Mouse (Mus musculus): ENCODE data around the gene Mt1. TPM values are rescaled to one million over a fixed set of nuclear protein-coding genes. Genes with fewer than 3 reads are reported as not detected.
A peak's percentile ranks its signal among the peaks of the same experiment; 100 is the strongest.
"Not testable (repeated sequence)": the region's sequence is repeated elsewhere in the genome, so short reads cannot be mapped to it uniquely, and the experiment has no call there.

Mt1 gene
- total RNA-seq (2015; ENCODE audit: low replicate concordance) = 59.6 and 67.9 TPM in 2 replicates
- total RNA-seq (2017; ENCODE audit: low replicate concordance) = 13.0 and 63.6 TPM in 2 replicates

GRCm38 (mm10) chr8:94178857-94179712, at the start of gene Mt1:
Mt1 (plus strand) TSS chr8:94179082.
- peak; percentile 95 for ATAC-seq (replicated peaks; ENCODE audit: low FRiP score, poor library complexity, severe bottlenecking)

DNA sequence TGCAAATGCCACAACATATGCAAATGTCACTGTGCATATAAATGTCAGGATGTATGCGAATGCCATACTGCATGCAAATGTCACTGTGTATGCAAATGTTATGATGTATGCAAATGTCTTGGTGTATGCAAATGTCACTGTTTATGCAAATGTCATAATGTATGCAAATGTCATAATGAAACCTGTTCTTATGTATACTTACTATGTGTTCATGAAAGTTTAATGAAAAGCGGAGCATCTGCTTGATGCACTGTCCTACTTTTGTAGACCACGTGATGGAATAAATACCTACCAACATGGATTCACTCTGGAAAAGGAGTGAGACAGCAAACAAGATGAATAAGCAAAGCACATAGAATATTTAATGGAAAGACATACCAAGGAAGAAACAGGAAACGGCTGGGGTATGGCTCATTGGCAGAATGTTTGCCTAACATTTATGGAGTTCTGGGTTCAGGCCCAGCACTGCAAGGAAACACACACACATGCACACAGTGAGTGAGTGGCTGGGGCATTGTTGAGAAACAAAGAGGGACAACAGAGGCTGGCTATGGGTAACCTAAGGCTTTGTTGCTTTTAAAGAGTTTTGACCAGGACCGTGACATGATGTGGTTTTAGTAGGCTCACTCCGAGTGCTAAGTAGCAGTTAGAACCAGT, 49.6 kb upstream of the Mt1 start:
- no peak for ATAC-seq (replicated peaks; ENCODE audit: low FRiP score, poor library complexity, severe bottlenecking)

DNA sequence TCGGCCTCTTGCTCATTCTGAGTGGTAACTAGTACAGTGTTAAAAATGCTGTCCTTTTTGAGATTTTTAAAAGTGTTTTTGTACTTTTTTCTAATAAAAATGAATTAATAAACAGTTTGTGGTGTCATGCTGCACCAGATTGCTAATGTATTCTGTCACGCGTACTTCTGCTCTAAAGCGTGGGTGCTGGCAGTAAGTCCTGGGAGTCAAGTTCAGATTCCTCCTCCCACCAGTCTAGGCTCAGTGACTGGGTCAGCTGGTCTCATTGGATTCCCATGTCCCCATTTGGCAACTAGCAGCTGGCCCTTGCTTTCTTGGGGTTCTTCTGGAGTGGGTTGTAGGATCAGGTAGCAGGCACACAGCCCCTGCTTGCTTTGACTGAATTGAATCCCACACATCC, 48.8 kb upstream of the Mt1 start:
- no peak for ATAC-seq (replicated peaks; ENCODE audit: low FRiP score, poor library complexity, severe bottlenecking)

DNA sequence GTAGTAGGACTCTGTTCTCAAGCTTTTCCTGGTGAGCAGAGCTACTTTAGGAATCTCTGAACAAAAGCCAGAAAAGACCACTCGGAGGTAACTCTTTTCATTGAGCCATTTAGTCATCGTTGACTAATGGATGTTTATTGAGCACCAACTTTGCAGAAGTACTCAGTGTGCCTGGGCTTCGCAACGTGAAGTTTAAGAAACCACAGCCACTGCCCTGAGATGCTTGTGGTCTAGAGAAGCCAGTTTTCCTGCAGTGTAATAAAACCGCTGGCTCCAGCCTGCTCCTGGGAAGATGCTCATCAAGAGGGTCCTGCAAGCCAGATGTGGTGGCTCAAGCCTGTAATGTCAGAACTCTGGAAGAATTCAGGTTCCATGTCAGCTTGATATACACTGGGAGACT, 46.8 kb upstream of the Mt1 start:
- no peak for ATAC-seq (replicated peaks; ENCODE audit: low FRiP score, poor library complexity, severe bottlenecking)

- not testable (repeated sequence) for ATAC-seq (replicated peaks; ENCODE audit: low FRiP score, poor library complexity, severe bottlenecking)
Observed at GRCm38 (mm10) chr8:94134601-94135000, 44.3 kb upstream of the Mt1 start.

- no peak for ATAC-seq (replicated peaks; ENCODE audit: low FRiP score, poor library complexity, severe bottlenecking)
Observed at GRCm38 (mm10) chr8:94135556-94135955, 43.3 kb upstream of the Mt1 start.

DNA sequence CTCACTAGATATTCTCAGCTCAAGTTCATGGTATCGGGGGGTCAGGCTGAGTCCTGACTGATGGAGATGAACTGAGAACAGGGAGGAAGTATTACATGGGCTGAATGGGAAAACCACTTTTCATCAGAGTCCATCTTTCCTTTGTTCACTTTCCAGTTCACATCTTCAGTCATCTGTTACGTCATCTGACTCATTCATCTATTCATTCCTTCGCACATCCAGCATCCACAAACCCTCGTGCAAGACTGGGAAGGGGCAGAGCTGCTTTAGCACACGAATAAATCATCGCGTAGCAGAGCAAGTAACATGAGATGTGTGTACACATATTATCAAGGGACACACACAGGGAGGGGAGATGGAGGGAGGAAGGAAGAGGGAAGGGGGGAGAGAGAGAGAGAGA, 42.7 kb upstream of the Mt1 start:
- no peak for ATAC-seq (replicated peaks; ENCODE audit: low FRiP score, poor library complexity, severe bottlenecking)

- no peak for ATAC-seq (replicated peaks; ENCODE audit: low FRiP score, poor library complexity, severe bottlenecking)
Observed at GRCm38 (mm10) chr8:94136933-94137332, 41.9 kb upstream of the Mt1 start, which contains the start of gene Mt4. Mt4 (plus strand) TSS chr8:94137197.

DNA sequence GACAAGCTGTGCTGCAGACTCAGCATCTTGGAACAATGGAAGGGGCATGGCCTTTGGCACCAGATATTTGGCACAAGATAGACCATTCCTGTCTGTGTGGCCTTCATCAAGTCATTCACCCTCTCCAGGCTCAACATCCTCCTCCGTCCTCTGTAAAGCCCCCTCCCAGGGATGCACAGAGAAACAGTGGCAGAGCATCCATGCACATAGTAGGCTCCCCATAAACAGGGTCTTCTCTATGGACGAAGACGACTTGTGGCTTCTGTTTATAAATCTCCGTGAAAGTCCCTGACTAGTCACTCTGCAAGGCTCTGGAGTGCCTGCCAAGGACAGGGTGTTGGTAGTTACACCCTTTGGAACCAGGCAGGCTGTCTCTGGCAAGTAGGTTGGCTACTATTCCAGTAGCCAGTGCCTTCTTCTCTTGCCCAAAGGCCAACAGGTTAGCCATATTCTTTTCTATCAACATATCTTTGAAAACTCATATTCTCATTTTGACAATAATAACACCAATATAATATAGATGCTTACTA, 38.6 kb upstream of the Mt1 start:
- ATAC-seq (replicated peaks; ENCODE audit: low FRiP score, poor library complexity, severe bottlenecking) = no peak

DNA sequence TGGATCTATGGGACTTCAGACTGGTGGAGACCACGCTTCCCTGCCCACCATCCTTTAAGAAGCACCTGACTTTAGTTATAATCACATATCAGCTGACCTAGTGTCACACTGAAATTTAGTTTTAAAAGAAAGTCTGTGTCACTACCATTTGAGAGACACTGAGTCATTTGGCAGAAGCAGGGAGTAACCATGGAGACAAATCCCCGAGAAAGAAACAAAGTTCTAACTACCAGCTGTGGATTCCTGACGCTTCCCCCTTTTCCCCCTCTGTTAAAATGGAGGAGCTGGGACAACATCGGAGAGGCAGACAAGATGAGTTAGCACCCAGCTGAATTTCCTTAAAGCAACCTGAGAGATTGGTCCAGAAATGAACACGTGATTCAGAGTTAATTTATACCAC, 30.6 kb upstream of the Mt1 start:
- ATAC-seq (replicated peaks; ENCODE audit: low FRiP score, poor library complexity, severe bottlenecking) = no peak

- peak; percentile 81 for ATAC-seq (replicated peaks; ENCODE audit: low FRiP score, poor library complexity, severe bottlenecking)
Observed at GRCm38 (mm10) chr8:94150925-94151324, 28.0 kb upstream of the Mt1 start.

DNA sequence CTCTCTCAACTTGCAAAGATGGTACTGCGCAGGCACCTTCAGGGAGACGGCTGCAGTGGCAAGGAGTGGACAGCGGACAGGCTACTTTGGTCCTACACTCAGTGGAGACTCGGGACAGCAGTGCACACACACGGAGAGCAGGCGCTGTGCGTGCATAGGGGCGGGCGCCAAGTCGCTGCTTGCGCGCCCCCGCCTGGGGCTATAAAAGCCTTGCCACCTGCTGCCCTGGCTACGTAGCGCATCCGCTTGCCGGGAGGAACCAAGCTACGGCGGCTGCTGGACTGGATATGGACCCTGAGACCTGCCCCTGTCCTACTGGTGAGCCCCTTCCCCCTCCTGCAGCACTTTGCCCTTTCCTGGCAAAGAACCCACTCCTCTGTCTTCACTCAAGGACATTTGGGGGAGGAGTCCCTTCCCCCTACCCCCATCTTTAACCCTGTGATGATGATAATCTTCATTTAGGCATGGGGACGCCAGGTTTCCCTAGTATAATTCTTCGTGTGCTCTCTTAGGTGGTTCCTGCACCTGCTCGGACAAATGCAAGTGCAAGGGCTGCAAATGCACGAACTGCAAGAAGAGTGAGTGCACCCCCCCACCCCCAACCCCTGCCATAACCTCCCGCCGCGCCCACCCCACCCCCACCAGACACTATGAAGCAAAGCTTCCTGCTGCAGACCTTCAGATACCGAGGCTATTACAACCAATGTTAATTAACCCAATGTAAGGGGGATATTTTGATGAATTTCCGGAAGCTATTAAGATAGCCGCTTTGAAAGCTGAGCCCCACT, 26.2 kb upstream of the Mt1 start, which contains the start of gene Mt3:
Mt3 (plus strand) TSS at position 95 of the 788 bp plus-strand sequence.
- no peak for ATAC-seq (replicated peaks; ENCODE audit: low FRiP score, poor library complexity, severe bottlenecking)

DNA sequence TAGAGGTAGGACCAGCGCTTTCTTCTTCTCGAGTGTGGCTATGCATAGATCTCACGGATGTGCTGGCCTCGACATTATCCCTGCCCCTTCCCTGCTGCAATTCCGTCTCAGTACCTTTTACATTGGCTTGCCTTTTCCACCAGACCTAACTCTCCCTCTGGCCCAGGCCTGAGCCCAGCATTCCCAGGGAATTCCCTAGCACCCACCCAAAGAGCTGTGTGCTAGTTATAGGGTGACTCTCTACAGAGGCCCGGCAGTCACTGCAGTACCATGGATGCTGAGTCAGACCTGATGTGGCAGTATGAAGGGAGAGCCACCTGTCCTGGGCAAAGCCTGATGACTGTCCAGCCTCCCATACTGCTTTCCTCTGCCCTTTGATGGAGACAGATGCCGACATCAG, 25.4 kb upstream of the Mt1 start:
- ATAC-seq (replicated peaks; ENCODE audit: low FRiP score, poor library complexity, severe bottlenecking) = no peak

DNA sequence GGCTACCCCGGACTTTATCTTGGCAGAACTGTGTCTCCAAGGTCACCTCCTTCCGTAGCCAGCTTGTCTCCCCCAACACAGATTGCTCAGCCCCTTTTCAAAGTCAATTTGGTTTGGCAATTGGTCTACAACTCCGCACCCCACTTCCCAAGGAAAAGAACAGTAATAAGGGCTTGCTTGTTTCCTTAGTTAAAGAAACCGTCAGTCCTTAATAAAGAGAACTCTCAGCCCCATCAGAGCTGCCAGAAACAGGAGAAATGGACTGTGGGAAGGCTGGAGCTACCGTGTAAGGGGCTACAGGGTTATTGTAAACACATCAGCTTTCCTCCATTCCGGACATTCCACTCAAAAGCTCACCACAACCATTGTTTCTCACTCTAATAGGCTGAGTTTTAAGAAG, 24.3 kb upstream of the Mt1 start:
- no peak for ATAC-seq (replicated peaks; ENCODE audit: low FRiP score, poor library complexity, severe bottlenecking)

DNA sequence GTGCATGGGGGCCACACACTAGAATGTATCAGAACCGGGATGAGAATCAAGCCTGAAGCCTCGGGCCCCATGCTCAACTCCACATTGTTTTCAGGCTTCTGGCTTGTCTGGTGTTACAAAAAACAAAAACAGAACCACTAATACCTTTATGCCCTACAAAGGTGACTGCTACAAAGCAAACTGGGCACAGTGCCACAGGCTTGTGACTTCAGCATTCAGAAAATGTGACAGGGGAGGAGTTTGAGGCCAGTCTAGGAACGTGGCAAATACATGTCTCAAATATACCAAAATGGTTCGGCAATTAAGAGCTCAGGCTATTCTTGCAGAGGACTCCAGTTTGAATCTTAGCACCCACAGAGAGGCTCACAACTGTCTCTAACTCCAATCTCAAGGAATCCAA, 22.8 kb upstream of the Mt1 start:
- ATAC-seq (replicated peaks; ENCODE audit: low FRiP score, poor library complexity, severe bottlenecking) = no peak

GRCm38 (mm10) chr8:94165772-94166171, 13.1 kb upstream of the Mt1 start:
- not testable (repeated sequence) for ATAC-seq (replicated peaks; ENCODE audit: low FRiP score, poor library complexity, severe bottlenecking)

GRCm38 (mm10) chr8:94167244-94167643, 11.6 kb upstream of the Mt1 start:
- peak; percentile 82 for ATAC-seq (replicated peaks; ENCODE audit: low FRiP score, poor library complexity, severe bottlenecking)

GRCm38 (mm10) chr8:94169547-94169946, 9.3 kb upstream of the Mt1 start:
- ATAC-seq (replicated peaks; ENCODE audit: low FRiP score, poor library complexity, severe bottlenecking) = no peak

GRCm38 (mm10) chr8:94171321-94171755, 7.5 kb upstream of the Mt1 start:
- ATAC-seq (replicated peaks; ENCODE audit: low FRiP score, poor library complexity, severe bottlenecking) = no peak

Data from erythroblast, adult 5-6 weeks (primary cell).